Mouse (Mus musculus) thymus, postnatal 10 days (tissue): ENCODE results near the gene Def6.
"Not testable (repeated sequence)": the region's sequence is repeated elsewhere in the genome, so short reads cannot be mapped to it uniquely, and the experiment has no call there.

ENCODE experiments used
- DNase-seq, 2 experiments: peaks; one replicate each; pipeline ENCODE4 v3.0.0; 2021; ENCODE audit warnings: low spot score in 2 of 2

The Def6 gene

DNA sequence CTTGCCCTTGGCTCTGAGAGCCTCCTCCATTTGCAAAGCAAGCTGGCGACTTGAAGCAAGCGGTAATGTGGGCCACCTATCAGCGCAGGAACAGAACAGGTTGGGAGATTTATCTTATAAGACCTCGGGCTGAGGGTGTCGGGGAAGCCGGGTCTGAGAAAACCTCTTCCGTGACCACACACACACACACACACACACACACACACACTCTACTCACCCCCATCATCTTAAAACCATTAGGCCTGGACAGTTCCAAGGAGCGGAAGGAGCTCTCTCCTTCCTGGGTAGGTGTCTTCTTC, 685 bp downstream of the Def6 start:
- no peak for DNase-seq

DNA sequence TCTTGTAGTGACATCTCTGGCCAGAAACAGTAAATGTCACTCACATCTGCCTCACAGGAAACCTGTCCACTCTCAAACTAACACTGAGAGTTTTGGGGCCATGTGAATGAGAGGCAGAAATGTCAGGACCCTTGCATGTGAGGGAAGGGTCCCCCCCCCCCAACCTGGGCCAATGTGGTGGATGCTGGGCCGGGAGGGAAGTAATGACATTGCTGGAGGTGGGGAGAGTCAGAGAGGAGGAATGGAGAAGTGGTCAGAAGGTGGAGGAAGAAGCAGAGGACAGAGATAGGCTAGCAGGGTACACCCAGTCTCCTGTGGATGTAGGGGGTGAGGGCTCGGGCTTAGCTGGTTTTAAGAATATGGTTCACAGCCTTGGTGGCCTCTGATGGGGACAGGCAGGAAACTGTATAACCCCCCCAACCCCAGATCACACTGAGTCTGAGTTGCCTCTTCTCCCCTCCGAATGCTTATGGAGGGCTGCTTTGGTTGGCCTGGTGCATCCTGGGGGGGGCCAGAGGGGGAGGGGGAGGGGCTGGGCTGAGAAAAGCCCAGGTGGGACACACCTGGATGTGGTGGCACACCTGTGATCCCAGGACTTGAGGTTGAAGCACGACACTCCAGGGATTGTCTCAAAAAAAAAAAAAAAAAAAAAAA, 2.0 kb downstream of the Def6 start:
- peak in 1 of 2 experiments; percentile 47 for DNase-seq

DNA sequence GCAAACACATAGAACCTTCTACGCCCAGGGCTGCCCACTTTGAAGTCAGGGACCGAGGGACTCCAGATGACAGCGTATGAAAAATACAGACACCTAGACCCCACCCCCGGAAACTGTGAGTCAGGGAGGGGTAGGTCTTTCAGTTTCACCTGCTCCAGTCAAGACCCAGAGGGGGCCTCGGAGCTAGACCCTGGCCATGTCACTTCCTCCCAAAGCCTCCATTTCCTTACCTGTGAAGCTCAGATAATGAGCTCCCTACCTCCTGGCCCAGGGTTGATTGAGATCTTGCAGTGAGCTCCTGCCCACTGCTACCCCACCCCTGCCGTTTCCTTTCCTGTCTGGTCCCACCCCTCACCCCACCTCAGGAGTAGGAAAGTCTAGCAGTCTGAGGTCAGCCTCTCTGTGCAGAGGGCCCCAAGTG, 4.4 kb downstream of the Def6 start:
- peak; percentile 76 to 84 for DNase-seq

DNA sequence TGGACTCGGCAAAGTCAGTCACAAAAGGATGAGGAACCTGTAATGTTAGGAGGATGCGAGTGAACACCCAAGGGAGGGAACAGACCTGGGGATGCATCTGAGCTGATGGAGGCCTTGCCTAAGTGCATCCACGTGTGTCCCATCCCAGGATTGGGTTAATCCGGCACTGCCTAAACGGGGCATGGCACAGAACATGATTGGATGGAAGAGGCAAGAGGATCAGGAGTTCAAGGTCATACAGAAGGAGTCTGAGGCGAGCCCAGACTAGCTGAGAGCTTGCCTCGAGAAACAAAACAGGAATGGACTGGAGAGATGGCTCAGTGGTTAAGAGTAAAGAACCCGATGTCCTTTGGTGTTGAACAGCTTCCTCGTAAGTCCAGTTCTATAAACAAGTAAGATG, 4.8 kb downstream of the Def6 start:
- no peak for DNase-seq

- DNase-seq: peak in 1 of 2 experiments; percentile 67
Observed at GRCm38 (mm10) chr17:28213236-28213635, 5.7 kb downstream of the Def6 start.

- no peak for DNase-seq
Observed at GRCm38 (mm10) chr17:28216791-28217190, 9.2 kb downstream of the Def6 start.

DNA sequence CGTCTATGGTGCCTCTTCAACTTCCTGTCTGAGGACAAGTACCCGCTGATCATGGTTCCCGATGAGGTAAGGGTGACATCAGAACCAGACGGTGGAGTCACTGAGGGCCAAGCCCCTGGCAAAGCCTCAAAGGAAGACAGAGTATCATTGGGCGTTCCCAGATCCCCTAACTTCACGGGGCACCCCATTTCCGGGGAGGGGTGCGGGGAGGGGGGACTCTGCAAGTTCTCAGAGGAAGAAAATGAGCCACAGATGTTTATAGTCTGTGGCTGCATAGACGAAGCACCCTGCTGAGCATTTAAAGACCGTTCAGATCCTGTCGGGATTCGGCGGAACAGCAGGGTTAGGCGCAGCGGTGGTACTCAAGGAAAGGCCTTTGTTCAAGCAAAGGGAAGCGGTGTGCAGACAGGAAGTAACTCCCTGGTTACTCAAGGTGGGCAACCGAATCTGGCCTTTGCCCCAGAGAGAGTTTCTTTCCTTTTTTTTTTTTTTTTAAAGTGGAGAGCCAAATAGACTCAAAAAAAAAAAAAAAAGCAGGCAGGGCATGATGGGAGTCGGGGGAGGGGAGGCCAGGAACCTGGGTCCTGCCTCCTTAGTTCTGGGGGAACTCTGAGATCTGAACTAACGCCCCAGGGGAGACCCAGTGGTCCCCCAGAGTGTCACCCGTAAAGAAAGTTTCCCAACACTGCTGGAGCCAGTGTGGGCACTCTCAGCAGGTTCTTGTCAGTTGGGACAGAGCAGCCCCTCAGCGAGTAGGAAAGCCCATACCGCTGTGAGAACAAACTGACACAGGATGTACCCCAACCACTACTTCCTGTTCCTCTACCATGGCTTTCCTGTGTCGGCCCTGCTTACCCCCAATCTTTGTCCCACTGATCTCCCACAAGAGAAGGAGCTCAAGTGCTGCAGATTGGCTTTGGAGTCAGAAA, 10.4 kb downstream of the Def6 start:
- DNase-seq: peak; percentile 81 to 88

DNA sequence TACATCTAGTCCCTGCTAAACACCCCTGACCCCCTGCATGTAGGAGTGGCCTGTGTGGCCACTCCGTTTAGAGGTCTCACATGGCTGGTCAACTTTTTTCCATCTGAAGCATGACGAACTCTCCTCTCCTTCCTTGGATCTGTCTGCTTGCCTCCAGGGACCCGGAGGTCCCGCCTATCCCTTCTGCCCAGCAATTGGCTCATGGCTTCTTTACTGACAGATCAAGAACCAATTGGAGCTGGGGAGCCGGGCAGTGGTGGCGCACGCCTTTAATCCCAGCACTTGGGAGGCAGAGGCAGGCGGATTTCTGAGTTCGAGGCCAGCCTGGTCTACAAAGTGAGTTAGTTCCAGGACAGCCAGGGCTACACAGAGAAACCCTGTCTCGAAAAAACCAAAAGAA, 14.9 kb downstream of the Def6 start:
- DNase-seq: not testable (repeated sequence)

- peak; percentile 95 for DNase-seq
Observed at GRCm38 (mm10) chr17:28223561-28224391, 16.2 kb downstream of the Def6 start.

- no peak for DNase-seq
Observed at GRCm38 (mm10) chr17:28224615-28225014, 17.0 kb downstream of the Def6 start.

- peak; percentile 84 to 91 for DNase-seq
Observed at GRCm38 (mm10) chr17:28226014-28226413, 18.4 kb downstream of the Def6 start.

DNA sequence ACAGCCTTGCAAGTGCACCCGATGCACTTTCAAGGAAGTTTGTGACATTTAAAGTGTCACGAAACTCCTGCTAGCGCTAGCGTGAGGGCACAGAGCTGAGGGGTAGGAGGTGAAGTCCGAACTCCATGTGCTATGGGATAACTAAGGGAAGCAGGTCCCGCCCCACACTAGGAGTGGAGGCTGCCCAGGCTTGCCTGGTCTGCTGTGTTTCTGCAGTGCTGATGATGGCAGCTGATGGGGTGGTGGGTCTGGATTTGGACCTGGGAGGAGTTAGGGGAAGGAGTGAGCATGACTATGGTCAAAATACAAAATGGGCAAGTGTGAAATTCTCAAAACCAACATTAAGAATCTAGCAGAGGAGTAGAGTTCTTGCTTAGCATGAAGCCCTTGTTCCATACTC, 22.9 kb downstream of the Def6 start:
- DNase-seq: no peak

DNA sequence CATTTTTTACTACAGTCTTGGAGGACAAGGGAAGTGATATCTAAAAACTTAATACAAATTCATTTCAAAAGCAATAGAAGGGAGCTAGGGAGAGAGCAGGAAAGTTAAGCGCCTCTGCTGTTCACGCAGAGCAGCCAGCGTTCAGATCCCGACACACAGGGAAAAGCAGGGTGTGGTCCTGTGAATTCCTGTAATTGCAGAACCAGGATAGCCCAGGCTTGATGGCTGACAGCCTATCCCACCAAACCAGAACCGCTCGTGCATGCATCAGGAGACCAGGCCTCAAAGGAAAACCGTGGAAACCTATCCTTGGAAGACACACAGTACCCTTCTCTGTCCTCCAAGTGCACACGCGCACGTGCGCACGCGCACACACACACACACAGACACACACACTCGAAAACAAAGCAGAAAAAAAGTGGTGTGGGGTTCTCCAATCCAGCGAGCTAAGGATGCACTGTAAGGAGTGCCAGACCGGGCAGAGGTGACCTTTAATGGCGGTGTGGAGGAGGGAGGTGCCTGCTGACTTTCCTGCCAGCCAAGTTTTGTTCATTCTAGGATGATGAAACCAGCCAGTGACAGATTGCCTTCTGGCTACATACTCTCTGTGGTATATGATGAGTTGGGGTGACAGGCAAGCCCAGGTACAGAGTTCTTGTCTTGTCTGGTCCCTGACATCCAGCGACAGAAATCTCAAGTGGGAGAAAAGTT, 23.6 kb downstream of the Def6 start:
- DNase-seq: no peak

DNA sequence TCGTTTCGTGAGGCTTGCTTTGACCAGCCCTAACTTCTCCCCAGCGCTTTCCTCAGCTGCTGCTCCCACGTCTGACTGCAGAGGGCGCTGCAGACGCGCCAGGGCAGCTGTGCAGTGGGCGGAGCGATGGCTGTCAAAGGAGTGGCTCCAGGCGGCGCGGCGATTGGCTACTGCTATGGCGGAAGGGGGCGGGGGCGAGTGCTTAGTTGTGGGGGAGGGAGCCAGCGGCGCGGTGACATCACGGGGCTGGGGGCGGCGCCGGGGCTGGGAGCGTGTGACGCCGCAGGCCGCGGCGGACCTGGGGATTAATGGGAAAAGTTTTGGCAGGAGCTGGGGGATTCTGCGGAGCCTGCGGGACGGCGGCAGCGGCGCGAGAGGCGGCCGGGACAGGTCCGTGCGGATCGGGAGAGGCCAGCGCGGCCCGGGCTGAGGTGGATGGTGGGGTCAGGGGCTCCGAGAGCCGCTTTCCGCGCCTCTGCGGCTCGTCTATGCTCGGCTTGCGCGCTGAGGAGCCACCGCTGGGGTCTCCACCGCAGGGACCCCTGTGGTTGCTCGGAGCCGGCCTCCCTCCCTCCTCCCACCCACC, 25.0 kb downstream of the Def6 start, which contains the start of gene Ppard:
Ppard (plus strand) TSS at position 226 of the 586 bp plus-strand sequence.
- DNase-seq: peak; percentile 96 to 99

DNA sequence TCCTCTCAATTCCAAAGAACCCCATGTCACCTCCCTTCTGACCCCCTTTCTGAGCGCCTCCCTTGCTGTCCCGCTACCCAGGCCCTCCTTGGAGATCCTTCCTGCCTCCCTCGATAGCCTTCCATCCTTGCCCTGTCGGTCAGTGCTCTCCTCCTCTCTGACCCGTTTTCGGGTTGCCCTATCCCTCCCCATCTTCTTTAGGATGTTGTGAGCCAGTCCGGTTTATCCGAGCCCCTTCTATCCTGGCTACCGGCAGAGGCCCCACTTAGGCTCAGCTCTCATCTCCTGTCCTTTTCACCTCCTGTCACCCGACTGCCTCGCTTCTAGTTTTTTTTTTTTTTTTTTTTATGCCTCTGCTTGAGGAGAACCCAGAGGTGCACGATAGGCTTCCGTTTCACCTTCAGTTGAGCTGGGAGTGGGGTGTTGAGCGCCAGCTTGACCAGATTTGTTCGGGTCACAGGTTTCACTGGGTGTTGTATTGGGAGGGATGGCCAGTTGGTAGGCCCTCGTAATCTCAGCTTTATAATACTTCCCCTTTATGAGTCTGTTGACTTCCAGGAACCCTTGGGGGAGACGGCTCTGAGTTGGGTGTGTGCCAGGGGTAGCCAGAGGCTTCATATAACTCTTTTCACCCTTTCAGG, 25.6 kb downstream of the Def6 start:
- no peak for DNase-seq

GRCm38 (mm10) chr17:28234641-28235040, 27.1 kb downstream of the Def6 start:
- DNase-seq: no peak

- no peak for DNase-seq
Observed at GRCm38 (mm10) chr17:28235982-28236635, 28.5 kb downstream of the Def6 start.

GRCm38 (mm10) chr17:28236636-28237015, 29.0 kb downstream of the Def6 start:
- DNase-seq: no peak

- no peak for DNase-seq
Observed at GRCm38 (mm10) chr17:28237362-28237761, 29.8 kb downstream of the Def6 start.

DNA sequence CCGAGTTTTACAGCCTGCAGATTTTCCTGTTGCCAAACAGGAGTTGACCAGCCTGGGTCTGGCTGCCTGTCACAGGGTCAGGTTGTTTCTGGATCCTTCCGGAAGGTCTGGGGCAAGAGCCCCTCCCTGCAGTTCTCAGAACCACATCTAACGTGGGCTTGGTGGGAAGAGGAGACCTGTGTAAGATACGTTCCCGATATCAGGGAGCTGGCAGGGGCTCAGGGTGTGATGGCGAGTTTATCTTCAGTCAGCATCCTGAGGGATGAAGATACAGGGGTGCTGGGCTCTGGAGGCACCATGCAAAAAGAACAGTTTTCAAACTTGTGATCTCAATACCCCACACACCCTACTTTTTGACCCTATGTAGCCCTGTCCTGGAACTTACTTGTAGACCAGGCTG, 30.3 kb downstream of the Def6 start:
- DNase-seq: no peak
